Mouse (Mus musculus) heart, postnatal 14 days (tissue): ENCODE data around the gene Telo2. TPM values are rescaled to one million over a fixed set of nuclear protein-coding genes. Genes with fewer than 3 reads are reported as not detected.

Experiments
- DNase-seq, 2 experiments: peaks; one replicate each; pipeline ENCODE4 v3.0.0; 2021 to 2022
- intact Hi-C: fragments of 180-260 bp; cut with DNase I; formaldehyde crosslinking; loops from one replicate; pipeline ENCODE4 v1.15.1; 2025
- total RNA-seq, 2 experiments: library from RNA; stranded (reverse); gene quantifications; 2 replicates each; pipeline ENCODE4 v1.2.3; 2021

Gene Telo2
- total RNA-seq, 2 experiments from 2014 or later, result 11.2 to 13.3 TPM

GRCm38 (mm10) chr17:25064351-25064750 is 51.4 kb downstream of the Telo2 start:
- intact Hi-C loops, result loop anchor here (1.0 kb wide), 1 partner anchor 49 kb away; the partner anchor contains the start of gene Cramp1l
- peak; percentile 75 to 77 for DNase-seq

- DNase-seq, result peak in 1 of 2 experiments; percentile 27
- intact Hi-C loops, result loop anchor here (1.0 kb wide), 1 partner anchor 49 kb away; the partner anchor contains the start of gene Cramp1l
Measured at GRCm38 (mm10) chr17:25063872-25064271, 51.9 kb downstream of the Telo2 start.

GRCm38 (mm10) chr17:25063261-25063660 is 52.5 kb downstream of the Telo2 start:
- intact Hi-C loops, result no loop called here
- no peak for DNase-seq

DNA sequence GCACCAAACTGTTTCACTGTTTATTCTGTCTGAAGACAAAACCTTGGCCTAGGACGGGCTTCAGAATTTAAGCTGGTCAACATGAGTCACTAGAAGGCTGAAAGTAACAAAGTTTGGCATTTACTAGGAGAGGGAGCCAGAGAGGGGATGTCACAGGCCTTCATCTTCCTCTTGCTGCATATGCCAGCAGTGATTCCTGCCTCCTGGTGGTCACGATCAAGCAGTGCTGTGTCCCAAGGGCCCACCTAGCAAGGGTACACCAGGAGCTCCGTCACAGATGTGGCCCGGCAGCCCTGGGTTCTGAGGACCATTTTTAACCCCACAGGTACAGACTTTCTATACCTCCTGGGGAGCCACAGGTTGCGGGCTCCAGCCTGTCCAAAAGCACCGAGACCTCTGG is 58.7 kb downstream of the Telo2 start:
- intact Hi-C loops, result no loop called here
- DNase-seq, result no peak

GRCm38 (mm10) chr17:25053274-25053673 is 62.5 kb downstream of the Telo2 start:
- intact Hi-C loops, result no loop called here
- DNase-seq, result no peak

Other genes with a start within 250 kb of the Telo2 start
- 1 to 10 TPM; 8.3 to 8.4 TPM for gene Igfals, start 250.0 kb downstream of the Telo2 start, total RNA-seq
- gene Nubp2, start 229.6 kb downstream of the Telo2 start, total RNA-seq, result 10 to 100 TPM; 19.9 to 21.8 TPM
- 10 to 100 TPM; 32.4 to 39.3 TPM for gene Spsb3, start 229.3 kb downstream of the Telo2 start, total RNA-seq
- gene Eme2, start 220.9 kb downstream of the Telo2 start, total RNA-seq, result 10 to 100 TPM; 17.5 to 17.9 TPM
- gene Mrps34, start 220.9 kb downstream of the Telo2 start, total RNA-seq, result 100 to 1,000 TPM; 108 to 115 TPM
- gene Nme3, start 219.5 kb downstream of the Telo2 start, total RNA-seq, result 10 to 100 TPM; 41.5 to 43.7 TPM
- gene Mapk8ip3, start 179.0 kb downstream of the Telo2 start, total RNA-seq, result 10 to 100 TPM; 66.2 to 70.4 TPM
- 10 to 100 TPM in 1 of 2 experiments, 1 to 10 TPM in 1; 7.5 to 11.1 TPM for gene Jpt2, start 155.3 kb downstream of the Telo2 start, total RNA-seq
- gene Cramp1l, start 100.2 kb downstream of the Telo2 start, total RNA-seq, result 10 to 100 TPM; 14.5 to 14.6 TPM
- 1 to 10 TPM; 6.3 to 7.3 TPM for gene Ift140, start 99.9 kb downstream of the Telo2 start, total RNA-seq
- gene Tmem204, start 32.4 kb downstream of the Telo2 start, total RNA-seq, result 10 to 100 TPM; 35.5 to 39.1 TPM
- gene Ptx4, start 4.8 kb upstream of the Telo2 start, total RNA-seq, result 1 to 10 TPM; 4.6 to 7.2 TPM
- gene Clcn7, start 17.4 kb upstream of the Telo2 start, total RNA-seq, result 10 to 100 TPM; 27.5 to 28.9 TPM
- gene Ccdc154, start 46.5 kb upstream of the Telo2 start, total RNA-seq, result not detected
- not detected for gene Gm38655, start 59.5 kb upstream of the Telo2 start, total RNA-seq
- 10 to 100 TPM; 19.2 to 22.0 TPM for gene BC003965, start 68.6 kb upstream of the Telo2 start, total RNA-seq
- 10 to 100 TPM; 10.8 to 10.9 TPM for gene Unkl, start 72.4 kb upstream of the Telo2 start, total RNA-seq
- gene Gnptg, start 124.2 kb upstream of the Telo2 start, total RNA-seq, result 10 to 100 TPM; 13.1 to 14.3 TPM
- 10 to 100 TPM in 1 of 2 experiments, 1 to 10 TPM in 1; 9.3 to 10.2 TPM for gene Tsr3, start 124.2 kb upstream of the Telo2 start, total RNA-seq
- under 1 TPM; 0.17 to 0.63 TPM for gene Baiap3, start 140.4 kb upstream of the Telo2 start, total RNA-seq
- gene Ube2i, start 158.7 kb upstream of the Telo2 start, total RNA-seq, result 100 to 1,000 TPM; 119 to 121 TPM
- gene Prss34, start 182.4 kb upstream of the Telo2 start, total RNA-seq, result under 1 TPM; 0.53 to 0.54 TPM
- gene Prss28, start 192.7 kb upstream of the Telo2 start, total RNA-seq, result not detected
- not detected for gene Prss29, start 202.7 kb upstream of the Telo2 start, total RNA-seq
- gene Tpsab1, start 229.6 kb upstream of the Telo2 start, total RNA-seq, result 1 to 10 TPM; 2.3 to 2.6 TPM